Mouse (Mus musculus) spleen, adult 12 weeks (tissue): Measurements from ENCODE around the gene Wscd1.

Experiments
- DNase-seq: peaks from one replicate; pipeline ENCODE4 v3.0.0; 2022; ENCODE audit warnings: low spot score

The Wscd1 gene

GRCm38 (mm10) chr11:71749671-71750070, at the start of gene Wscd1:
TSS of gene Wscd1 (plus strand) at chr11:71749920.
- no peak for DNase-seq

GRCm38 (mm10) chr11:71728066-71728465, 21.7 kb upstream of the Wscd1 start:
- no peak for DNase-seq

GRCm38 (mm10) chr11:71729287-71729686, 20.4 kb upstream of the Wscd1 start:
- DNase-seq: no peak

GRCm38 (mm10) chr11:71733771-71734170, 15.9 kb upstream of the Wscd1 start:
- DNase-seq: no peak

- no peak for DNase-seq
Measured at GRCm38 (mm10) chr11:71737106-71737505, 12.6 kb upstream of the Wscd1 start.

GRCm38 (mm10) chr11:71738501-71739045, 11.1 kb upstream of the Wscd1 start:
- no peak for DNase-seq

- DNase-seq: no peak
Measured at GRCm38 (mm10) chr11:71745875-71746274, 3.8 kb upstream of the Wscd1 start.

- DNase-seq: no peak
Measured at GRCm38 (mm10) chr11:71747719-71748118, 2.0 kb upstream of the Wscd1 start.

GRCm38 (mm10) chr11:71750534-71751173, 934 bp downstream of the Wscd1 start:
- DNase-seq: no peak

- DNase-seq: no peak
Measured at GRCm38 (mm10) chr11:71751174-71751611, 1.5 kb downstream of the Wscd1 start.

- DNase-seq: no peak
Measured at GRCm38 (mm10) chr11:71751689-71752088, 2.0 kb downstream of the Wscd1 start.

GRCm38 (mm10) chr11:71752626-71753025, 2.9 kb downstream of the Wscd1 start:
- DNase-seq: no peak

GRCm38 (mm10) chr11:71755115-71755514, 5.4 kb downstream of the Wscd1 start:
- no peak for DNase-seq

- DNase-seq: no peak
Measured at GRCm38 (mm10) chr11:71756325-71756724, 6.6 kb downstream of the Wscd1 start.

- DNase-seq: no peak
Measured at GRCm38 (mm10) chr11:71758211-71759110, 8.7 kb downstream of the Wscd1 start.

GRCm38 (mm10) chr11:71760991-71761390, 11.3 kb downstream of the Wscd1 start:
- no peak for DNase-seq

GRCm38 (mm10) chr11:71763154-71763553, 13.4 kb downstream of the Wscd1 start:
- no peak for DNase-seq

GRCm38 (mm10) chr11:71763651-71764275, 14.0 kb downstream of the Wscd1 start:
- DNase-seq: no peak

- DNase-seq: no peak
Measured at GRCm38 (mm10) chr11:71764743-71765142, 15.0 kb downstream of the Wscd1 start.

GRCm38 (mm10) chr11:71765335-71765734, 15.6 kb downstream of the Wscd1 start:
- DNase-seq: no peak

GRCm38 (mm10) chr11:71766380-71766779, 16.7 kb downstream of the Wscd1 start:
- no peak for DNase-seq

- DNase-seq: no peak
Measured at GRCm38 (mm10) chr11:71767726-71768125, 18.0 kb downstream of the Wscd1 start.
